9 mouse cellular contexts compared by ENCODE assay signal in the genomic region with DNA sequence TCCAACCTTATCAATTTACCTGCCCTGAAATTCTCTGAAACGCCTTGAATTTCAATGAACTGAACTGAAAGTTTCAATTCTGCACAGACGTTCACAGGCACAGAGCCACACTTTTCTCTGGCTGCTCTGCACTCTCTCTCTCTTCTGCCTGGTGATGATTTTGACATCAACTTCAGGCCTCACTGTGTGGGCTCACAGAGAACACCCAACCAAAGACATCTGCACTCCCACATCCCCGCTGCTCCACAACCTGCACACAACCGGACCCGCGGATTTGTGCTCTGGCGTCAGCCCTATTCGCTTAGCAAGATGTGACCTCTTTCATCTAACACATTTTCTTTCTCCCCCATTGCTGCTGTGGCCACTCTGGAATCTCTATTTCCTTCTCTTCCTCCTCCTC. TPM values are rescaled to one million over a fixed set of nuclear protein-coding genes. Genes with fewer than 3 reads are reported as not detected.
DNase-seq lines count a peak whose midpoint lies in the region; ATAC-seq and TF ChIP-seq lines count a peak whose summit lies in the region.
"Had no signal": no experiment of that assay in that cellular context is flagged by ENCODE, and none has a peak within 500 bp of the region (broad histone marks: within the 10 kb centered on the region; RNA-seq: fewer than 3 reads in every experiment).

No protein-coding gene starts in this region.

- H3K27ac ChIP-seq in heart, embryonic 11.5 days (ENCODE audit: low read depth, low read length), result no peak overlapping the region
- H3K27ac ChIP-seq in hindbrain, embryonic 14.5 days, result peak overlapping the region; percentile 7; the same call in 1 of the 2 replicates

- TF ChIP-seq POLR2A in myocyte (IDR thresholded peaks at IDR 0.05; ENCODE audit: insufficient read length, low read depth), result no peak

- H3K27me3 ChIP-seq in heart, embryonic 11.5 days (ENCODE audit: control insufficient read depth, insufficient read depth, low read length), result no peaks in the 10 kb centered on the region
- H3K27me3 ChIP-seq in hindbrain, embryonic 14.5 days (ENCODE audit: control insufficient read depth, insufficient read depth, low read length), result no peaks in the 10 kb centered on the region
- no peaks in the 10 kb centered on the region for H3K27me3 ChIP-seq in myocyte (ENCODE audit: control insufficient read depth, insufficient read depth, insufficient read length)

- H3K4me1 ChIP-seq in heart, embryonic 11.5 days (ENCODE audit: control insufficient read depth, insufficient read depth, low read length), result no peaks in the 10 kb centered on the region; the same call in 1 of the 2 replicates
- H3K4me1 ChIP-seq in hindbrain, embryonic 14.5 days (replicated peaks; ENCODE audit: control insufficient read depth, insufficient read depth, low read length), result 0 out of 2 replicates have a peak, but pooled peaks cover 23% of the 10 kb centered on the region

- no peaks in the 10 kb centered on the region for H3K79me2 ChIP-seq in myocyte (ENCODE audit: control insufficient read depth, insufficient read depth)

- H3K9ac ChIP-seq in heart, embryonic 11.5 days (ENCODE audit: low read depth, low read length), result no peak overlapping the region
- peak overlapping the region; percentile 82; the same call in 1 of the 2 replicates for H3K9ac ChIP-seq in hindbrain, embryonic 14.5 days

- H3K4me2 ChIP-seq in heart, embryonic 11.5 days, result peak overlapping the region; percentile 82
- peak overlapping the region; percentile 80 for H3K4me2 ChIP-seq in hindbrain, embryonic 14.5 days (replicated peaks)
- H3K4me2 ChIP-seq in myocyte (ENCODE audit: low read depth), result peak overlapping the region; percentile 89

- intact Hi-C loops in heart, postnatal 25 days (cut with DNase I), result no loop called here

- no peak overlapping the region for H3ac ChIP-seq in myocyte (ENCODE audit: control insufficient read depth, insufficient read length)

- H3K36me3 ChIP-seq in heart, embryonic 11.5 days (ENCODE audit: control insufficient read depth, insufficient read depth, low read length), result no peaks in the 10 kb centered on the region
- H3K36me3 ChIP-seq in hindbrain, embryonic 14.5 days (replicated peaks; ENCODE audit: control insufficient read depth, insufficient read depth), result no peaks in the 10 kb centered on the region
- no peaks in the 10 kb centered on the region for H3K36me3 ChIP-seq in myocyte (ENCODE audit: control insufficient read depth, insufficient read depth)

- no peak for ATAC-seq in heart, embryonic 11.5 days (replicated peaks; ENCODE audit: insufficient number of reproducible peaks, low FRiP score, low TSS enrichment)
- ATAC-seq in hindbrain, embryonic 14.5 days (ENCODE audit: low FRiP score), result no peak

- no peaks in the 10 kb centered on the region for H3K9me3 ChIP-seq in heart, embryonic 11.5 days (replicated peaks; ENCODE audit: control insufficient read depth, low read length)
- H3K9me3 ChIP-seq in hindbrain, embryonic 14.5 days (ENCODE audit: control insufficient read depth, low read length), result no peaks in the 10 kb centered on the region

- peak overlapping the region; percentile 87 for H3K4me3 ChIP-seq in heart, embryonic 11.5 days (ENCODE audit: low read depth, low read length)
- H3K4me3 ChIP-seq in hindbrain, embryonic 14.5 days (replicated peaks; ENCODE audit: low read length), result peak overlapping the region; percentile 65
- H3K4me3 ChIP-seq in myocyte, result peak overlapping the region; percentile 63

- WGBS in heart, embryonic 11.5 days (ENCODE audit: insufficient replicate concordance), result 33% methylated on average over 8 of the region's 8 CpGs
- 32% methylated on average over 8 of the region's 8 CpGs for WGBS in hindbrain, embryonic 14.5 days

- no peak for DNase-seq in heart, postnatal 25 days (ENCODE audit: low spot score)
- peak; percentile 58 for DNase-seq in thymus, postnatal 4 days
- DNase-seq in thymus, adult 18-20 months, result no peak
- DNase-seq in hindbrain, embryonic 14.5 days (ENCODE audit: low spot score), result no peak
- no peak for DNase-seq in frontal cortex, postnatal 10 days (ENCODE audit: low spot score in 2 of 2)
- DNase-seq in spleen, adult 12 weeks (ENCODE audit: low spot score), result no peak

TF ChIP-seq in myocyte, 11 proteins besides CTCF, POLR2A, EP300 and RAD21:
- TF ChIP-seq MYOD1 (IDR thresholded peaks at IDR 0.05; ENCODE audit: control insufficient read depth in 1 of 3, insufficient read length in 2 of 3, low read depth in 2 of 3), result no peak
- TF ChIP-seq POLR2AphosphoS2 (IDR thresholded peaks at IDR 0.05; ENCODE audit: insufficient read length, low read depth), result no peak
- no peak for TF ChIP-seq REST (IDR thresholded peaks at IDR 0.05; ENCODE audit: insufficient read depth, insufficient read length)
- TF ChIP-seq TCF3 (IDR thresholded peaks at IDR 0.05; ENCODE audit: insufficient read length, low read depth), result no peak
- no peak for TF ChIP-seq SRF (IDR thresholded peaks at IDR 0.05; ENCODE audit: control insufficient read depth, insufficient read length, low read depth)
- TF ChIP-seq USF1 (IDR thresholded peaks at IDR 0.05; ENCODE audit: low read depth), result no peak
- TF ChIP-seq MYOG (IDR thresholded peaks at IDR 0.05; ENCODE audit: control insufficient read depth in 1 of 3, insufficient read depth in 1 of 3, insufficient read length in 2 of 3, low read depth in 2 of 3), result no peak
- TF ChIP-seq TCF12 (IDR thresholded peaks at IDR 0.05; ENCODE audit: insufficient read depth, poor library complexity, severe bottlenecking), result no peak
- TF ChIP-seq MAX (IDR thresholded peaks at IDR 0.05; ENCODE audit: low read depth), result no peak
- TF ChIP-seq CEBPB (IDR thresholded peaks at IDR 0.05; ENCODE audit: insufficient read depth, poor library complexity, severe bottlenecking), result no peak
- no peak for TF ChIP-seq E2F4 (IDR thresholded peaks at IDR 0.05; ENCODE audit: insufficient read depth)

RNA-seq across cellular contexts. Expression of a gene that starts 18.0 kb away (rescaled TPM):
- not detected in 2 replicates for polyA plus RNA-seq in heart, embryonic 11.5 days (2014; fragmentation: Nextera tagmentation; extraction: Ambion mirVana)
- total RNA-seq in heart, postnatal 25 days (2021), result under 1 TPM in 1 of 2 experiments, not detected in 1; 0.10 TPM
- polyA plus RNA-seq in hindbrain, embryonic 14.5 days (2014; fragmentation: Nextera tagmentation; extraction: Ambion mirVana), result not detected in 2 replicates
- not detected for polyA plus RNA-seq in myocyte (2012; fragmentation: generic; extraction: Trizol)
- total RNA-seq: layer of hippocampus, postnatal 25 days had no signal

RNA-seq across cellular contexts. Expression of a gene that starts 18.0 kb away (rescaled TPM):
- not detected in 2 replicates for polyA plus RNA-seq in heart, embryonic 11.5 days (2014; fragmentation: Nextera tagmentation; extraction: Ambion mirVana)
- total RNA-seq in heart, postnatal 25 days (2021), result not detected
- not detected in 2 replicates for polyA plus RNA-seq in hindbrain, embryonic 14.5 days (2014; fragmentation: Nextera tagmentation; extraction: Ambion mirVana)
- polyA plus RNA-seq in myocyte (2012; fragmentation: generic; extraction: Trizol), result not detected
- total RNA-seq: layer of hippocampus, postnatal 25 days had no signal

RNA-seq across cellular contexts. Expression of a gene that starts 43.3 kb away (rescaled TPM):
- not detected in 2 replicates for polyA plus RNA-seq in heart, embryonic 11.5 days (2014; fragmentation: Nextera tagmentation; extraction: Ambion mirVana)
- under 1 TPM in 1 of 2 experiments, not detected in 1; 0.23 TPM for total RNA-seq in heart, postnatal 25 days (2021)
- polyA plus RNA-seq in hindbrain, embryonic 14.5 days (2014; fragmentation: Nextera tagmentation; extraction: Ambion mirVana), result not detected in 2 replicates
- not detected for polyA plus RNA-seq in myocyte (2012; fragmentation: generic; extraction: Trizol)
- total RNA-seq: layer of hippocampus, postnatal 25 days had no signal

RNA-seq across cellular contexts. Expression of a gene that starts 46.8 kb away (rescaled TPM):
- 0.69 and 0.73 TPM in 2 replicates for polyA plus RNA-seq in heart, embryonic 11.5 days (2014; fragmentation: Nextera tagmentation; extraction: Ambion mirVana)
- total RNA-seq in heart, postnatal 25 days (2021), result under 1 TPM; 0.28 to 0.42 TPM
- polyA plus RNA-seq in hindbrain, embryonic 14.5 days (2014; fragmentation: Nextera tagmentation; extraction: Ambion mirVana), result 0.52 TPM in 2 replicates
- polyA plus RNA-seq in myocyte (2012; fragmentation: generic; extraction: Trizol), result not detected

RNA-seq across cellular contexts. Expression of a gene that starts 55.1 kb away (rescaled TPM):
- not detected in 2 replicates for polyA plus RNA-seq in heart, embryonic 11.5 days (2014; fragmentation: Nextera tagmentation; extraction: Ambion mirVana)
- under 1 TPM in 1 of 2 experiments, not detected in 1; 0.28 TPM for total RNA-seq in heart, postnatal 25 days (2021)
- 0.23 TPM in 1 of 2 replicates, not detected in the other for polyA plus RNA-seq in hindbrain, embryonic 14.5 days (2014; fragmentation: Nextera tagmentation; extraction: Ambion mirVana)
- polyA plus RNA-seq in myocyte (2012; fragmentation: generic; extraction: Trizol), result not detected
- total RNA-seq: layer of hippocampus, postnatal 25 days had no signal
